Mouse (Mus musculus) bone marrow, adult 2 months (tissue): ENCODE data around the gene Nphs1.

Experiments used
- CTCF ChIP-seq: fragments of 200-500 bp; IDR thresholded peaks from 2 replicates; pipeline ENCODE4 v1.5.1; 2011; ENCODE audit warnings: low read length, control low read depth; ENCODE audit not compliant: control insufficient read depth, insufficient read depth
- POLR2A ChIP-seq: fragments of 200-500 bp; IDR thresholded peaks from 2 replicates; pipeline ENCODE4 v1.6.1; 2011; ENCODE audit warnings: low read depth, mild to moderate bottlenecking, control low read depth, low read length, borderline replicate concordance; ENCODE audit not compliant: control insufficient read depth

GRCm38 (mm10) chr7:30532931-30533330, 74.8 kb downstream of the Nphs1 start:
- TF ChIP-seq POLR2A (no peak), CTCF (no peak)
